In genomic region chr2:20942434-20943198, GRCm38 (mm10) we compare ENCODE assay signal across 9 mouse cellular contexts. TPM values are rescaled to one million over a fixed set of nuclear protein-coding genes. Genes with fewer than 3 reads are reported as not detected.
DNase-seq lines count a peak whose midpoint lies in the region; ATAC-seq lines count a peak whose summit lies in the region.
"Had no signal": no experiment of that assay in that cellular context is flagged by ENCODE, and none has a peak within 500 bp of the region (broad histone marks: within the 10 kb centered on the region; RNA-seq: fewer than 3 reads in every experiment).

No protein-coding gene starts in this region.

- peak overlapping the region; percentile 62 for H3K27ac ChIP-seq in heart, embryonic 10.5 days
- H3K27ac ChIP-seq in lung, embryonic 16.5 days (ENCODE audit: low read length) = peak overlapping the region; percentile 16; the same call in 1 of the 2 replicates
- H3K27ac ChIP-seq in hindbrain, embryonic 13.5 days = 0 out of 2 replicates have a peak overlapping the region, but pooled peaks have one; percentile 55

- no peak overlapping the region for H3K9ac ChIP-seq in lung, embryonic 16.5 days (ENCODE audit: low read length)
- no peak overlapping the region for H3K9ac ChIP-seq in hindbrain, embryonic 13.5 days

- no peak overlapping the region for H3K4me2 ChIP-seq in lung, embryonic 16.5 days (ENCODE audit: low read depth, low read length)
- no peak overlapping the region for H3K4me2 ChIP-seq in hindbrain, embryonic 13.5 days

- H3K27me3 ChIP-seq in heart, embryonic 10.5 days (ENCODE audit: insufficient read depth, poor library complexity, severe bottlenecking) = no peaks in the 10 kb centered on the region
- no peaks in the 10 kb centered on the region for H3K27me3 ChIP-seq in lung, embryonic 16.5 days (ENCODE audit: control insufficient read depth, insufficient read depth, low read depth, low read length)
- H3K27me3 ChIP-seq in hindbrain, embryonic 13.5 days = no peaks in the 10 kb centered on the region

- DNase-seq in heart, embryonic 10.5 days (ENCODE audit: low spot score) = no peak
- DNase-seq in heart, adult 18-20 months = no peak
- no peak for DNase-seq in lung, postnatal 10 days
- DNase-seq in skeletal muscle tissue, adult 2 months (ENCODE audit: low read depth, low spot score) = peak; percentile 24
- DNase-seq in testis, postnatal 14 days (ENCODE audit: low spot score) = no peak
- DNase-seq: kidney, adult 11 months had no signal

- WGBS in heart, embryonic 10.5 days = 31% methylated on average over 10 of the region's 10 CpGs
- 27% methylated on average over 10 of the region's 10 CpGs for WGBS in lung, embryonic 16.5 days
- WGBS in hindbrain, embryonic 13.5 days = 53% methylated on average over 10 of the region's 10 CpGs

- peaks cover 74% of the 10 kb centered on the region for H3K4me1 ChIP-seq in heart, embryonic 10.5 days
- peaks cover 35% of the 10 kb centered on the region for H3K4me1 ChIP-seq in lung, embryonic 16.5 days (replicated peaks; ENCODE audit: control insufficient read depth, insufficient read depth, low read length)
- H3K4me1 ChIP-seq in hindbrain, embryonic 13.5 days (replicated peaks) = peaks cover 61% of the 10 kb centered on the region

- H3K4me3 ChIP-seq in heart, embryonic 10.5 days = peak overlapping the region; percentile 22; the same call in 1 of the 2 replicates
- no peak overlapping the region for H3K4me3 ChIP-seq in lung, embryonic 16.5 days (ENCODE audit: low read length)
- no peak overlapping the region for H3K4me3 ChIP-seq in hindbrain, embryonic 13.5 days

- ATAC-seq in lung, embryonic 16.5 days (ENCODE audit: low read depth) = peak; percentile 64
- no peak for ATAC-seq in hindbrain, embryonic 13.5 days (ENCODE audit: low FRiP score)
- ATAC-seq in erythroid progenitor cell, adult 5-6 weeks (replicated peaks; ENCODE audit: low FRiP score, poor library complexity, severe bottlenecking) = no peak

- H3K9me3 ChIP-seq in heart, embryonic 10.5 days = no peaks in the 10 kb centered on the region
- H3K9me3 ChIP-seq in lung, embryonic 16.5 days (ENCODE audit: control insufficient read depth, low read length) = no peaks in the 10 kb centered on the region
- no peaks in the 10 kb centered on the region for H3K9me3 ChIP-seq in hindbrain, embryonic 13.5 days

- H3K36me3 ChIP-seq in heart, embryonic 10.5 days = no peaks in the 10 kb centered on the region
- H3K36me3 ChIP-seq in lung, embryonic 16.5 days (ENCODE audit: control insufficient read depth, insufficient read depth, low read length) = no peaks in the 10 kb centered on the region
- H3K36me3 ChIP-seq in hindbrain, embryonic 13.5 days = no peaks in the 10 kb centered on the region

RNA-seq across cellular contexts. Expression of gene Arhgap21, which starts 26.1 kb away (rescaled TPM):
- polyA plus RNA-seq in heart, embryonic 10.5 days (2016; fragmentation: Nextera tagmentation; extraction: Ambion mirVana) = 15.2 and 18.7 TPM in 2 replicates
- total RNA-seq in heart, adult 18-20 months (2021) = 10 to 100 TPM; 61.8 to 72.0 TPM
- 10.5 and 11.1 TPM in 2 replicates for polyA plus RNA-seq in lung, embryonic 16.5 days (2015; fragmentation: Nextera tagmentation; extraction: Ambion mirVana)
- 35.6 and 41.1 TPM in 2 replicates for polyA plus RNA-seq in hindbrain, embryonic 13.5 days (2015; fragmentation: Nextera tagmentation; extraction: Ambion mirVana)
- total RNA-seq in erythroid progenitor cell, adult 5-6 weeks (2015; ENCODE audit: low replicate concordance) = 103 and 130 TPM in 2 replicates
- total RNA-seq in erythroid progenitor cell, adult 5-6 weeks (2017; ENCODE audit: low replicate concordance) = 115 and 125 TPM in 2 replicates
